Mouse (Mus musculus): ENCODE data around the gene Nol7. TPM values are rescaled to one million over a fixed set of nuclear protein-coding genes. Genes with fewer than 3 reads are reported as not detected.

Gene Nol7
- polyA plus RNA-seq, 1 experiment from 2014 or later, result 177 TPM

- no peak for ATAC-seq (ENCODE audit: insufficient number of reproducible peaks, insufficient read depth, low FRiP score, low TSS enrichment, low read depth)
- no peak overlapping the region for H3K4me3 ChIP-seq (replicated peaks)
- H3K27me3 ChIP-seq, result no peaks in the 10 kb centered on the region
- no peak overlapping the region for H3K4me2 ChIP-seq
- WGBS, result 89% methylated on average over 6 of the region's 6 CpGs
- peaks cover 45% of the 10 kb centered on the region for H3K36me3 ChIP-seq
- H3K9ac ChIP-seq (replicated peaks), result no peak overlapping the region
- H3K4me1 ChIP-seq (replicated peaks), result peaks cover 7% of the 10 kb centered on the region
- H3K27ac ChIP-seq, result no peak overlapping the region
- H3K9me3 ChIP-seq, result peaks cover 6% of the 10 kb centered on the region; the same call in 1 of the 2 replicates
These were observed 28.1 kb upstream of the Nol7 start for GRCm38 (mm10) chr13:43370063-43370462.

GRCm38 (mm10) chr13:43372892-43373291 is 25.3 kb upstream of the Nol7 start:
- Histone ChIP-seq H3K9ac (replicated peaks) (no peak overlapping the region), H3K36me3 (peaks cover 63% of the 10 kb centered on the region), H3K27me3 (no peaks in the 10 kb centered on the region), H3K4me2 (no peak overlapping the region), H3K4me1 (replicated peaks) (no peaks in the 10 kb centered on the region), H3K4me3 (replicated peaks) (no peak overlapping the region), H3K27ac (no peak overlapping the region), H3K9me3 (peaks cover 6% of the 10 kb centered on the region; the same call in 1 of the 2 replicates)
- WGBS, result 83% methylated on average over 1 of the region's 1 CpGs
- ATAC-seq (ENCODE audit: insufficient number of reproducible peaks, insufficient read depth, low FRiP score, low TSS enrichment, low read depth), result no peak

GRCm38 (mm10) chr13:43374205-43374604 is 24.0 kb upstream of the Nol7 start:
- H3K27me3 ChIP-seq, result no peaks in the 10 kb centered on the region
- peaks cover 6% of the 10 kb centered on the region; the same call in 1 of the 2 replicates for H3K9me3 ChIP-seq
- H3K4me3 ChIP-seq (replicated peaks), result no peak overlapping the region
- H3K9ac ChIP-seq (replicated peaks), result no peak overlapping the region
- no peak overlapping the region for H3K27ac ChIP-seq
- H3K36me3 ChIP-seq, result peaks cover 72% of the 10 kb centered on the region
- no peak overlapping the region for H3K4me2 ChIP-seq
- WGBS, result 87% methylated on average over 10 of the region's 10 CpGs
- no peaks in the 10 kb centered on the region for H3K4me1 ChIP-seq (replicated peaks)
- no peak for ATAC-seq (ENCODE audit: insufficient number of reproducible peaks, insufficient read depth, low FRiP score, low TSS enrichment, low read depth)

- Histone ChIP-seq H3K27me3 (no peaks in the 10 kb centered on the region), H3K9ac (replicated peaks) (no peak overlapping the region), H3K9me3 (peaks cover 6% of the 10 kb centered on the region; the same call in 1 of the 2 replicates), H3K4me3 (replicated peaks) (no peak overlapping the region), H3K4me1 (replicated peaks) (no peaks in the 10 kb centered on the region), H3K4me2 (no peak overlapping the region), H3K36me3 (peaks cover 80% of the 10 kb centered on the region), H3K27ac (no peak overlapping the region)
- WGBS, result 73% methylated on average over 2 of the region's 2 CpGs
- no peak for ATAC-seq (ENCODE audit: insufficient number of reproducible peaks, insufficient read depth, low FRiP score, low TSS enrichment, low read depth)
These were observed 23.2 kb upstream of the Nol7 start for GRCm38 (mm10) chr13:43374918-43375432.

GRCm38 (mm10) chr13:43379989-43380388 is 18.2 kb upstream of the Nol7 start:
- Histone ChIP-seq H3K4me1 (replicated peaks) (no peaks in the 10 kb centered on the region), H3K36me3 (peaks cover 69% of the 10 kb centered on the region), H3K9me3 (no peaks in the 10 kb centered on the region), H3K4me3 (replicated peaks) (no peak overlapping the region), H3K4me2 (no peak overlapping the region), H3K27ac (no peak overlapping the region), H3K9ac (replicated peaks) (no peak overlapping the region), H3K27me3 (no peaks in the 10 kb centered on the region)
- no peak for ATAC-seq (ENCODE audit: insufficient number of reproducible peaks, insufficient read depth, low FRiP score, low TSS enrichment, low read depth)
- 87% methylated on average over 3 of the region's 3 CpGs for WGBS

- 98% methylated on average over 10 of the region's 10 CpGs for WGBS
- Histone ChIP-seq H3K4me1 (replicated peaks) (no peaks in the 10 kb centered on the region), H3K4me3 (replicated peaks) (no peak overlapping the region), H3K27ac (no peak overlapping the region), H3K4me2 (no peak overlapping the region), H3K9me3 (0 out of 2 replicates have a peak, but pooled peaks cover 4% of the 10 kb centered on the region), H3K9ac (replicated peaks) (no peak overlapping the region), H3K36me3 (peaks cover 49% of the 10 kb centered on the region), H3K27me3 (no peaks in the 10 kb centered on the region)
- no peak for ATAC-seq (ENCODE audit: insufficient number of reproducible peaks, insufficient read depth, low FRiP score, low TSS enrichment, low read depth)
These were observed 12.9 kb upstream of the Nol7 start for GRCm38 (mm10) chr13:43385321-43385720.

- Histone ChIP-seq H3K4me1 (replicated peaks) (peaks cover 11% of the 10 kb centered on the region), H3K4me3 (replicated peaks) (peak overlapping the region; percentile 86), H3K27ac (0 out of 2 replicates have a peak overlapping the region, but pooled peaks have one; percentile 96), H3K36me3 (peaks cover 58% of the 10 kb centered on the region), H3K9ac (replicated peaks) (no peak overlapping the region), H3K4me2 (peak overlapping the region; percentile 65), H3K9me3 (no peaks in the 10 kb centered on the region), H3K27me3 (no peaks in the 10 kb centered on the region)
- WGBS, result 65% methylated on average over 11 of the region's 17 CpGs
- ATAC-seq (ENCODE audit: insufficient number of reproducible peaks, insufficient read depth, low FRiP score, low TSS enrichment, low read depth), result peak; percentile 66
These were observed 392 bp upstream of the Nol7 start for GRCm38 (mm10) chr13:43397700-43398296.

GRCm38 (mm10) chr13:43399576-43399975 is 1.4 kb downstream of the Nol7 start:
- Histone ChIP-seq H3K36me3 (peaks cover 63% of the 10 kb centered on the region), H3K27me3 (no peaks in the 10 kb centered on the region), H3K27ac (no peak overlapping the region), H3K4me1 (replicated peaks) (peaks cover 11% of the 10 kb centered on the region), H3K4me3 (replicated peaks) (peak overlapping the region; percentile 86), H3K4me2 (peak overlapping the region; percentile 65), H3K9ac (replicated peaks) (no peak overlapping the region), H3K9me3 (no peaks in the 10 kb centered on the region)
- no peak for ATAC-seq (ENCODE audit: insufficient number of reproducible peaks, insufficient read depth, low FRiP score, low TSS enrichment, low read depth)
- WGBS, result 91% methylated on average over 5 of the region's 5 CpGs

GRCm38 (mm10) chr13:43412311-43412710 is 14.1 kb downstream of the Nol7 start:
- Histone ChIP-seq H3K4me2 (no peak overlapping the region), H3K9ac (replicated peaks) (no peak overlapping the region), H3K27me3 (no peaks in the 10 kb centered on the region), H3K9me3 (no peaks in the 10 kb centered on the region), H3K36me3 (peaks cover 86% of the 10 kb centered on the region), H3K4me1 (replicated peaks) (no peaks in the 10 kb centered on the region), H3K27ac (no peak overlapping the region), H3K4me3 (replicated peaks) (no peak overlapping the region)
- WGBS, result 89% methylated on average over 7 of the region's 7 CpGs
- no peak for ATAC-seq (ENCODE audit: insufficient number of reproducible peaks, insufficient read depth, low FRiP score, low TSS enrichment, low read depth)

- 94% methylated on average over 2 of the region's 2 CpGs for WGBS
- no peak overlapping the region for H3K4me2 ChIP-seq
- H3K4me3 ChIP-seq (replicated peaks), result no peak overlapping the region
- H3K27me3 ChIP-seq, result no peaks in the 10 kb centered on the region
- no peak for ATAC-seq (ENCODE audit: insufficient number of reproducible peaks, insufficient read depth, low FRiP score, low TSS enrichment, low read depth)
- H3K4me1 ChIP-seq (replicated peaks), result no peaks in the 10 kb centered on the region
- H3K36me3 ChIP-seq, result peaks cover 84% of the 10 kb centered on the region
- no peak overlapping the region for H3K27ac ChIP-seq
- no peaks in the 10 kb centered on the region for H3K9me3 ChIP-seq
- no peak overlapping the region for H3K9ac ChIP-seq (replicated peaks)
These were observed 15.4 kb downstream of the Nol7 start for GRCm38 (mm10) chr13:43413611-43414010.

- 83% methylated on average over 1 of the region's 1 CpGs for WGBS
- Histone ChIP-seq H3K27ac (no peak overlapping the region), H3K9ac (replicated peaks) (no peak overlapping the region), H3K36me3 (peaks cover 86% of the 10 kb centered on the region), H3K4me2 (no peak overlapping the region), H3K4me3 (replicated peaks) (no peak overlapping the region), H3K27me3 (no peaks in the 10 kb centered on the region), H3K4me1 (replicated peaks) (no peaks in the 10 kb centered on the region), H3K9me3 (no peaks in the 10 kb centered on the region)
- ATAC-seq (ENCODE audit: insufficient number of reproducible peaks, insufficient read depth, low FRiP score, low TSS enrichment, low read depth), result no peak
These were observed 17.1 kb downstream of the Nol7 start for GRCm38 (mm10) chr13:43415249-43415648.

GRCm38 (mm10) chr13:43428436-43428835 is 30.2 kb downstream of the Nol7 start:
- no peaks in the 10 kb centered on the region for H3K4me1 ChIP-seq (replicated peaks)
- peaks cover 37% of the 10 kb centered on the region for H3K36me3 ChIP-seq
- no peak overlapping the region for H3K4me2 ChIP-seq
- ATAC-seq (ENCODE audit: insufficient number of reproducible peaks, insufficient read depth, low FRiP score, low TSS enrichment, low read depth), result no peak
- WGBS, result 92% methylated on average over 4 of the region's 4 CpGs
- no peak overlapping the region for H3K4me3 ChIP-seq (replicated peaks)
- H3K9me3 ChIP-seq, result no peaks in the 10 kb centered on the region
- H3K9ac ChIP-seq (replicated peaks), result no peak overlapping the region
- no peak overlapping the region for H3K27ac ChIP-seq
- H3K27me3 ChIP-seq, result no peaks in the 10 kb centered on the region

All from limb, embryonic 12.5 days (tissue).